Mouse (Mus musculus) liver, postnatal 0 days (tissue): ENCODE measurements around the gene Clca3a1.

ENCODE experiments used
- CTCF ChIP-seq: sonication (generic); IDR thresholded peaks from 2 replicates; pipeline ENCODE4 v1.5.1; 2016; ENCODE audit warnings: antibody characterized with exemption, low read depth
- EP300 ChIP-seq: IDR thresholded peaks from 2 replicates; pipeline ENCODE4 v1.6.1; 2016; ENCODE audit warnings: antibody characterized with exemption, low read depth, mild to moderate bottlenecking

- TF ChIP-seq CTCF, result no peak
- no peak for TF ChIP-seq EP300
Observed at GRCm38 (mm10) chr3:144759719-144760118, 1.1 kb downstream of the Clca3a1 start.
